Mouse (Mus musculus): ENCODE measurements at regions not wholly inside any gene's neighbourhood (a gene's known extent, or its start where the extent isn't known, plus 50 kb on each side); places are given as distances from the start of the nearest gene placed in this dataset.

GRCm38 (mm10) chr1:44957125-44957524, 354.2 kb upstream of the Col3a1 start:
- no peak for DNase-seq

- DNase-seq = no peak
These were observed 324.2 kb upstream of the Col3a1 start for GRCm38 (mm10) chr1:44987171-44987570.

- DNase-seq = no peak
These were observed 290.8 kb upstream of the Col3a1 start for GRCm38 (mm10) chr1:45020516-45020915.

DNA sequence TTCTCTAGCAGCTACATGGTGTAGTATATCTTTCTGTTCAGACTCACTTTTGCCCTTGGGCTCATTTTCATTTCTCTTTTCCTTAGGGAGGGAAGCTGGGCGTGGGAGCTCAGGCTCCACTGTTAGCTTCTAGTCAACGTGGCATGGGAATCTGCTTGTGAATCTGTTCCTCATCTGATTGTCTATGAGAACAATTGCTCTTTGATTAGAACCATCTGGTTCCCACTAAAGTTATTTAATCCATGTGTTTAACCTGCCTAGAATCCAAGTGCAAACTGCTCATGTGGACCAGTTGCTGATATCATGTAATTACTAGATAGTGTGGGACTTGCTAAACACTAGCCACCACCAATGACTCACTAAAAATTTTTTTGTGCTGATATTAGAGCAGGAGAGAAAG, 290.1 kb upstream of the Col3a1 start:
- DNase-seq = peak; percentile 21

GRCm38 (mm10) chr1:45022146-45022841, 289.0 kb upstream of the Col3a1 start:
- no peak for DNase-seq

- no peak for DNase-seq
These were observed 288.0 kb upstream of the Col3a1 start for GRCm38 (mm10) chr1:45023336-45023735.

DNA sequence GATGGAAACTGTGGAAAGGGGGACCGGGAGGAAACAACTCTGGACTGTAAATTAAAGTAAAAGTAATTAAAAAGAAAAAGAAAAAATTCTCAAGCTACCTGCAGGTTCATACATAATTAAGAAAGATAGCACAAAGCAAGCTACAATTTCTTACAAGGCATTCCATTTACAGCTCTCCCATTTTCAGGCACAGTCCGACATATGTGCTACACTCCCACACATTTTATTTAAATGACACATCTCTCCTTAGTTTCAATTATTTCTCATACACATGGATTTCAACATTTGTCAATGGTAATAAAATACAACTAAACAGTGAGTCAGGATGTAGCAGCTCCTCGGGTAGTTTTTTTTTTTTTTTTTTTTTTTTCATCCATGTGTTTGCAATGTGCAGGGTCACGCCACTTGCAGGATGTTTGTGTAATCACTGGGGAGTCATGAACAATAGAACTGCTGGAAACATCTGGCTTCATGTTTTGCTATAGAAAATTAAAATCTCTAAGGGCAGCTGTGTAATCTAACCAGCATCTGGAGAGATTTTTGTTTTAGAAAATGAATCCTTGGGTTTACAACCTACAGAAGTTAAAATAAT, 279.8 kb upstream of the Col3a1 start:
- DNase-seq = peak; percentile 8

GRCm38 (mm10) chr1:45033343-45033742, 278.0 kb upstream of the Col3a1 start:
- no peak for DNase-seq

DNA sequence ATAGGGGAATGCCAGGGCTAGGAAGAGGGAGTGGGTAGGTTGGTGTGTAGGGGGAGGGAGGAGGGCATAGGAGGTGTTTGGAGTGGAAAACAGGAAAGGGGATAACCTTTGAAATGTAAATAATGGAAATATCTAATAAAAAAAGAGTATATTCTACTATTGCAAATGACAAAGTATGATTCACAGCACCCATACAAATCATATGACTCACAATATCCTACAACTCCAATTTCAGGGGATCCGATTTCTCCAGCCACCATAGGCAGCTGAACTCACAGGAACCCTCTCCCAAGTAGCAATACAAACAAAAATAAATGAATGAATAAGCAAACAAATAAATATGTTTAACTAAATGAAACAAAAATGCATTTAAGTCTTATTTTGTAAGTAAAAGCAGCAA, 270.0 kb upstream of the Col3a1 start:
- no peak for DNase-seq

GRCm38 (mm10) chr1:45041815-45042214, 269.5 kb upstream of the Col3a1 start:
- no peak for DNase-seq

DNA sequence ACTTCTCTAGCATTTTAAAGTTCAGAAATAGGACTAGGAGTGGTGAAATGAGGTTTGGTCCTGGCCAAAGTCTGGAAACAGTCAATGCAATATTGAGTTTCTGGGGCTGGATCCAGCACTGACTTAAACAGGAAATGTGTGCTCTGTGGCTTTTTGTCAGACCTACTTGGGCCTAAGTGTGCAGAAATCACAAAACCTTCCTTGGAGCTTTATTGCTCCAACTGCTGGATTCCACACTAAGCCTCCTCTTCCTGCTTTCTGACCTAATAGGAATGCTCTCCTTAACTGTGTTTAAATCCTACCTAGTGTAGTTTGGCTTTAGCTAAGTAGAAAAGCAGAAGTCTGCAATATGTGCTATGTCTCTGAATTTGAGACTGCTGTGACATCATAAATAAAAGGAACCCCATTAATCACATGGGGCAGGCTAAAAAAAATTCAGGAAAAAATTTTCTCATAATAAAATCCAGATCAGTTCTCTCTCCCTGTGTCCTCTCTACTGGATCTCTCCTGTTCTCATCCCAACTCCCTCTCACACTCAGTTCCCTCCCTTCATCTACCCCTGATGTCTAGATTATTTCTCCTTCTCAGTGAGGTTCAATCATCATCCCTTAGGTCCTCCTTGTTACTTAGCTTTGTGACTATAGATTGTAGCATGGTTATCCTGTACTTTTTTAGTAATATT, 268.0 kb upstream of the Col3a1 start:
- no peak for DNase-seq

DNA sequence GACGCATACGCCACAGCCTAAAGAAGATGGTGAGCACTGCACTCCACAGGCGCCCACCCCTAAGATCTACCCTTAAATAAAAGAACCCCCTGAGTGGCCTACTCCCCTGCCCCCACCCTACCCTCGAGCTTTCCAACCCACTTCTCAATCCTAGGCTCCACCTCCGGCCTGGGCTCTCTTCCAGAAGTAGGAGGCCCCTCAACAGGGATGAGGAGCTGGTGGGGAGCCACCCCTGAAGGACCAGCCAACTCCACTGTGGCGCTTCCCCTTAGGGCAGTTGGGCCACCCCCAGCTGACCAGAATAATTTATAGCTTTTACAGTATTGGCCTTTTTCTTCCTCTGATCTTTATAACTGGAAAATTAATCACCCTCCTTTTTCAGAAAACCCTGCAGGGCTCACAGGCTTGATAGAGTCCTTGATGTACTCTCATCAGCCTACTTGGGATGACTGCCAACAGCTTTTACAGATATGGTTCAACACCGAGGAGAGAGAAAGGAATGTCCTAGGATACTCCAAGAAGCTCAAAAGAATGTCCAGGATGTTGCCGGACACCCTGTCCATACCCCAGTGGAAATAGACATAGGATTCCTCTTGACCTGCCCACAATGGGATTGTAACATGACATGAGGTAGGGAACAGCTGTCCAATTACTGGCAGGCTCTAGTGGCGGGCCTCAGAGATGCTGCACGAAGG, 220.3 kb upstream of the Col3a1 start:
- no peak for DNase-seq

DNA sequence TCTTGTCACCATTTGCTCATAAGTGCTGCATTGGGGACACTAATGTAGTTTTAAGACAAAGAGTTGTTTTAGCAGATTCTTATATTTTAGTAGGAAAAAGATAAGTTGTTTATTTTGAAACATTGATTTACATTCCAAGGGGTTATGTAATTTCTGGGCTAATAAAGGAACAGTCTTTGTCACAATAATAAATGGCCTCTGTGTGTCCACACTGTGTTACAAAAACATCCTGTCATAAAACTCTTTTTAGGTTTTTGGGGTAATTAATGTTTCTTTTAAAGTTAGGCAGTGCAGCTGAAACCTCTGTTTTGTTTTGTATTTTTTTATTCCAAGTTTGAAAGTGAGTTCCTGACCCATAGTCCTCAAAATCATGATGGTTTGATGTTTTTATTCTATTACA, 210.4 kb upstream of the Col3a1 start:
- DNase-seq = no peak

DNA sequence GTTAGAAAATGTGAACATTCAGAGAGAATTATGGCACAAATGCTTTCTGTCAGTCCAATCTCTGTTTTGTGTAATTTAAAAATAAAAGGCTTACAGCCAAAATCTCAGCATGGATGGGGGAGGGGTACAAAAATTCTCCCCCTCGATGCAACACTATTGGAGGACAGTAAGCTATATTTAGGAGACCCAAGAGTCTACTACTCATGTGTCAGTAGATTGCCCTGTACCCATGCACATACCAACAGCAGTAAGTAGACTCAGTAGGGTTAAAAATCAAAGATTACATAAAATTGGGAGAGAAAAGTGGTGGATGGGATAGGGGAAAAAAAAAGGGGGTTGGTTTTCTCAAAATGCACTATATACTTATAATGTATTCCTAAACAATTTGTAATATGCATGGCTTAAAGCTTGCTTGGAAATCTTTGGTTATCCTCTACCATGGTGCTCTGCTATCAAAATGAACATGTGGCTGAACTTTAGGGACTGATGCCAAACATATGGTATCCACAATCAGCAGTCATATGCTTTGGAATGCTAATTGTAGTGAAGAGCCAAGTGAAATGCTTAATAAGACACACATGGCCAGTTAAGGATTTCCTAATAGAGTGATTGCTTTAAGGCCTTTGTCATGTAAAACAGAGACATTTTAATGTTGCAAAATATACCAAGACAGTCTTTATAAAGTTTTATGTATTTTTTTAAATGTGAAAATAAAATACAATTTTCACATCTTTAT, 194.8 kb upstream of the Col3a1 start:
- DNase-seq = peak; percentile 18

DNA sequence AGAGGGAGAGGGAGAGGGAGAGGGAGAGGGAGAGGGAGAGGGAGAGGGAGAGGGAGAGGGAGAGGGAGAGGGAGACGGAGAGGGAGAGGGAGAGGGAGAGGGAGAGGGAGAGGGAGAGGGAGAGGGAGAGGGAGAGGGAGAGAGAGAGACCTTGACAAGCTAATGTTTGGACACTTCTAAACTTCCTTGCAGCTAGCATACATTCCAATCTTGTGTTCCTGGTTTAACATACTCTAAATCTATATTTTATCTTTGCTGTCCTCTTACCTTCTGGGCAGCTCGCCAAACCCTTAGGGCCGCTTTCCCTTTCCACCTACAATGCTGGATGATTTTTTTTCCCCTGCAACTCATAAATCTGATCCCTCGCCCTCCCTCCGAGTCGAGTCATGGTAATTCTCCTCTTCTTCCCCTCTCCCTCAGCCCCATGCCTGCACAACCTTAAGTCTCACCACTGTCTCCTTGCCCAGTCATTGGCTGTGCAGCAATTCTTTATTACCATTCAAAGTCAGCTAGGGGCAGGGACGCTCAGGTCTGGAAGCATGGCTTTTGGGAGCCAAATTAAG, 176.1 kb upstream of the Col3a1 start:
- DNase-seq = no peak

DNA sequence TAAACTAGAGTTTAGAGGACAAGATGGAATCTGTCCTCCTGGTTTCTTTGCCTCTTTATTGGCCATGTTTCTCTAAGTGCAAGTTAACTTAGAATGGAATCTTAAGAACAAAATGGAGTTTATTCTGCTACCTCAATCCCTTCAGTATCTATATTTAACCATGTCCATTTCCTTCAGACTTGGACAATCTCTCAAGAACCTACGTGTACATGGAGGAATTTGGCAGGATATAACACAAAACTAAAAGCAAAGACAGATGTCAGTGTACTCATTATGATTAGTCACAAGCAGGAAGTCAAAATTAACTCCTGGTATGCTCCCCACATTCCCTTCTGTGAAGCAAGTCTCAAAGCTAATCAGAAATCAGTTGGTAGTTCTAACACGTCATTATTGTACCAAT, 164.3 kb upstream of the Col3a1 start:
- DNase-seq = no peak

GRCm38 (mm10) chr1:45181632-45182031, 129.7 kb upstream of the Col3a1 start:
- no peak for DNase-seq

DNA sequence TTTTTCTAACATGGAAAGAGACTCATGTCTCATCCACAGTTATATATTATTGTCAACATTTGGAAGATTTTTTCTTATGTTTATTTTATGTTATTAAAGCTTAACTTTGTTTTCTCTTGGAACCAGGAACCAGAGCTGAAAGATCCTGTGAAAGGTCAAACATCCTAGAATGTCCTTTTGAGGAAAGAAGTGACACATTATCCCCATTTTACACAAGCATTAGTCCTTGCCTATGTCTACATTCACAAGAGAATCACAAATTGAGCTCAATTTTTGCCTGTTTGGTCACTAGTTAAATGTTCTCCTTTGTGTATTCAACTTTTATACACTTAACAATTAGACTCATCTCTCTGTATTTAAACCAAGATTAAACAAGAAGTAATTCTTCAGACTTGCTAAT, 126.0 kb upstream of the Col3a1 start:
- DNase-seq = no peak

DNA sequence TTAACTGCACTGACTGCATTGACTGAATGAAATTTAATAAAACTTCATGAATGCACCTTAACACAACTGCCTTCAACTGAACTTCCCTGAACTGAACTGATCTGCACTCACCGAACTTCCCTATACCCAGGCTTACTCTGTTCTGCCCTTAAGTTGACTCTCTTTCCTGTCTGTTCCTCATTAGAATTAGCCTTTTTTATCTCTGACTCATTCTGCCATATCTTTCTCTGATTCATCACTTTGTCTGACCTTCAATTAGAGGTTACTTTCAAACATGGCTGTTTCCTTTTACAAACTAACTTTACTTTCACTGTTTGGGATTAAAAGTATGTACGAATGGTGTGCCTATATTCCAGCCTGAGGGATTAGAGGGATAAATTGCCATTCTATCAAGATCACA, 103.4 kb upstream of the Col3a1 start:
- no peak for DNase-seq

GRCm38 (mm10) chr1:45216272-45216671, 95.1 kb upstream of the Col3a1 start:
- DNase-seq = peak; percentile 4
